Mouse (Mus musculus): ENCODE measurements around the gene 4922502D21Rik. TPM values are rescaled to one million over a fixed set of nuclear protein-coding genes. Genes with fewer than 3 reads are reported as not detected.

Gene 4922502D21Rik
- polyA plus RNA-seq, 1 experiment from 2014 or later: not detected

GRCm38 (mm10) chr6:129284384-129285104 lies 47.1 kb downstream of the 4922502D21Rik start:
- H3K36me3 ChIP-seq (replicated peaks): no peaks in the 10 kb centered on the region
- no peaks in the 10 kb centered on the region for H3K27me3 ChIP-seq (replicated peaks)
- no peaks in the 10 kb centered on the region for H3K4me1 ChIP-seq
- no peak for ATAC-seq (replicated peaks)
- H3K9me3 ChIP-seq: no peaks in the 10 kb centered on the region
- no peak overlapping the region for H3K27ac ChIP-seq
- H3K4me2 ChIP-seq: no peak overlapping the region
- no peak overlapping the region for H3K9ac ChIP-seq
- no peak overlapping the region for H3K4me3 ChIP-seq
- 81% methylated on average over 7 of the region's 7 CpGs for WGBS

- Histone ChIP-seq H3K9ac (no peak overlapping the region), H3K36me3 (replicated peaks) (no peaks in the 10 kb centered on the region), H3K9me3 (no peaks in the 10 kb centered on the region), H3K4me3 (no peak overlapping the region), H3K27ac (no peak overlapping the region), H3K4me1 (no peaks in the 10 kb centered on the region), H3K27me3 (replicated peaks) (no peaks in the 10 kb centered on the region), H3K4me2 (no peak overlapping the region)
- no peak for ATAC-seq (replicated peaks)
- 83% methylated on average over 3 of the region's 3 CpGs for WGBS
These were observed 48.3 kb downstream of the 4922502D21Rik start for GRCm38 (mm10) chr6:129283271-129283670.

DNA sequence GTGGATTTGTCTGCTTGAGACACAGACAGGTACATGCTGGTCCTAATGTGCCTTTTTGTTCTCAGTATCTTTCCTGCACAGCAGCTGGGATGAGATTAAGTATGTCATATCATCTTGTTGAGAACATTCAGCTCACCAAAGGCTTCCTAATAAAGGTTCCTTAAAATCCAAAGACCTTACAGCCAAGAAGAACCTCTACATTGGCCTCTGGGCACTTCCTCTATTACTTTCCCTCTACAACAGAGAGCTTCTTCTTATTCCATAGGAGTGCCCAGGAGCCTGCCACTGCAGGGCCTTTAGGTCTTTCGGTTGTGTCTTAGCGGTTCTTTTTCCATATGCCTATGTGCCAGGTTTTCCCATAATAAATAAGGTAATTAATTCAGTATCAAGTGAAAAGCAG lies 55.1 kb downstream of the 4922502D21Rik start:
- no peaks in the 10 kb centered on the region for H3K4me1 ChIP-seq
- H3K9ac ChIP-seq: no peak overlapping the region
- no peak overlapping the region for H3K4me2 ChIP-seq
- no peak for ATAC-seq (replicated peaks)
- no peaks in the 10 kb centered on the region for H3K27me3 ChIP-seq (replicated peaks)
- no peaks in the 10 kb centered on the region for H3K9me3 ChIP-seq
- WGBS: 91% methylated on average over 2 of the region's 2 CpGs
- H3K36me3 ChIP-seq (replicated peaks): no peaks in the 10 kb centered on the region
- no peak overlapping the region for H3K27ac ChIP-seq
- no peak overlapping the region for H3K4me3 ChIP-seq

- Histone ChIP-seq H3K9me3 (no peaks in the 10 kb centered on the region), H3K4me3 (no peak overlapping the region), H3K4me2 (no peak overlapping the region), H3K9ac (no peak overlapping the region), H3K36me3 (replicated peaks) (no peaks in the 10 kb centered on the region), H3K4me1 (no peaks in the 10 kb centered on the region), H3K27ac (no peak overlapping the region), H3K27me3 (replicated peaks) (no peaks in the 10 kb centered on the region)
- ATAC-seq (replicated peaks): no peak
- WGBS: 70% methylated on average over 3 of the region's 3 CpGs
These were observed 55.9 kb downstream of the 4922502D21Rik start for GRCm38 (mm10) chr6:129275624-129276203.

- H3K9me3 ChIP-seq: no peaks in the 10 kb centered on the region
- H3K9ac ChIP-seq: no peak within 1 kb of the TSS
- 75% methylated on average over 9 of the region's 9 CpGs for WGBS
- H3K27me3 ChIP-seq (replicated peaks): no peaks in the 10 kb centered on the region
- H3K4me3 ChIP-seq: no peak within 1 kb of the TSS
- no peak within 1 kb of the TSS for H3K4me2 ChIP-seq
- H3K36me3 ChIP-seq (replicated peaks): no peaks in the 10 kb centered on the region
- no peak for ATAC-seq (replicated peaks)
- H3K27ac ChIP-seq: no peak within 1 kb of the TSS
- H3K4me1 ChIP-seq: no peaks in the 10 kb centered on the region
These were observed 56.4 kb downstream of the 4922502D21Rik start, which contains the start of gene Cd69 for GRCm38 (mm10) chr6:129275220-129275619. Gene Cd69, minus strand, starts transcription at chr6:129275436.

- Histone ChIP-seq H3K4me2 (no peak overlapping the region), H3K9me3 (no peaks in the 10 kb centered on the region), H3K4me3 (no peak overlapping the region), H3K4me1 (no peaks in the 10 kb centered on the region), H3K9ac (no peak overlapping the region), H3K27ac (no peak overlapping the region), H3K36me3 (replicated peaks) (no peaks in the 10 kb centered on the region), H3K27me3 (replicated peaks) (no peaks in the 10 kb centered on the region)
- 86% methylated on average over 2 of the region's 2 CpGs for WGBS
- ATAC-seq (replicated peaks): no peak
These were observed 57.1 kb downstream of the 4922502D21Rik start for GRCm38 (mm10) chr6:129274476-129274875.

DNA sequence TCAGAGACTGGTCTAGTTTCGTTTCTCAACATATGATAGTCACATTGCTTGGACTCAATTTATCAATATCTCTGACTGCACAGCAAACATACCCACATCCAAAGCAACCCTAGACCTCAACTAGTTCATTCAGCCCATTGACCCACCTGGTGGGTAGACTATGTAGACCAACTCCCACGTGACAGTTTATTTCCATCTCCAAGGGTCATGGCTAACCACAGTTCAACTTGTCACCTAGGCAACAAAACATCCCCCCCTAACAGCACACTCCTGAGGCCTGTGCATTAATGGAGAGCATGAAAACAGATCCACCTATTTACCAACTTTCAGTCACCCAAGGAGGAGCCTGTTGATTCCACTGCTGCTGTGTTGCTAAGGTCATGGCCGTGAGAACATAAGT lies 57.9 kb downstream of the 4922502D21Rik start:
- H3K4me3 ChIP-seq: no peak overlapping the region
- no peak overlapping the region for H3K4me2 ChIP-seq
- ATAC-seq (replicated peaks): no peak
- H3K27ac ChIP-seq: no peak overlapping the region
- H3K9me3 ChIP-seq: no peaks in the 10 kb centered on the region
- H3K27me3 ChIP-seq (replicated peaks): no peaks in the 10 kb centered on the region
- no peaks in the 10 kb centered on the region for H3K36me3 ChIP-seq (replicated peaks)
- no peak overlapping the region for H3K9ac ChIP-seq
- no peaks in the 10 kb centered on the region for H3K4me1 ChIP-seq
- WGBS: 84% methylated on average over 3 of the region's 3 CpGs

Other genes starting within 250 kb of the 4922502D21Rik start
- not detected in 2 replicates for gene Clec2e, start 230.9 kb downstream of the 4922502D21Rik start, polyA plus RNA-seq (2015; fragmentation: Nextera tagmentation; extraction: Ambion mirVana)
- gene Clec2d, start 151.2 kb downstream of the 4922502D21Rik start, polyA plus RNA-seq (2015; fragmentation: Nextera tagmentation; extraction: Ambion mirVana): not detected in 2 replicates
- not detected in 2 replicates for gene Cd69, start 56.4 kb downstream of the 4922502D21Rik start, polyA plus RNA-seq (2015; fragmentation: Nextera tagmentation; extraction: Ambion mirVana)
- gene Clec12a, start 10.9 kb upstream of the 4922502D21Rik start, polyA plus RNA-seq (2015; fragmentation: Nextera tagmentation; extraction: Ambion mirVana): 0.17 and 0.38 TPM in 2 replicates
- 0.14 and 0.37 TPM in 2 replicates for gene Clec12b, start 54.1 kb upstream of the 4922502D21Rik start, polyA plus RNA-seq (2015; fragmentation: Nextera tagmentation; extraction: Ambion mirVana)
- 0.97 and 1.6 TPM in 2 replicates for gene Clec1b, start 65.5 kb upstream of the 4922502D21Rik start, polyA plus RNA-seq (2015; fragmentation: Nextera tagmentation; extraction: Ambion mirVana)
- 0.19 and 0.35 TPM in 2 replicates for gene Clec9a, start 77.1 kb upstream of the 4922502D21Rik start, polyA plus RNA-seq (2015; fragmentation: Nextera tagmentation; extraction: Ambion mirVana)
- gene Clec1a, start 120.2 kb upstream of the 4922502D21Rik start, polyA plus RNA-seq (2015; fragmentation: Nextera tagmentation; extraction: Ambion mirVana): 1.6 TPM in 2 replicates
- not detected in 2 replicates for gene Olr1, start 175.4 kb upstream of the 4922502D21Rik start, polyA plus RNA-seq (2015; fragmentation: Nextera tagmentation; extraction: Ambion mirVana)
- 0.32 TPM in 1 of 2 replicates, not detected in the other for gene Tmem52b, start 180.8 kb upstream of the 4922502D21Rik start, polyA plus RNA-seq (2015; fragmentation: Nextera tagmentation; extraction: Ambion mirVana)
- 201 TPM in 2 replicates for gene Gabarapl1, start 201.4 kb upstream of the 4922502D21Rik start, polyA plus RNA-seq (2015; fragmentation: Nextera tagmentation; extraction: Ambion mirVana)
- gene Klre1, start 246.1 kb upstream of the 4922502D21Rik start, polyA plus RNA-seq (2015; fragmentation: Nextera tagmentation; extraction: Ambion mirVana): not detected in 2 replicates